Mouse (Mus musculus) kidney, adult 2 months (tissue): ENCODE measurements around the gene Jmjd1c.

Source experiments
- CTCF ChIP-seq: fragments of 200-500 bp; conservative IDR thresholded peaks from 2 replicates; pipeline ENCODE4 v1.5.1; 2011; ENCODE audit warnings: low read depth, mild to moderate bottlenecking, control low read depth, low read length, moderate library complexity, mixed read lengths; ENCODE audit not compliant: insufficient read depth, insufficient read length
- POLR2A ChIP-seq: fragments of 200-500 bp; IDR thresholded peaks from one replicate; pipeline ENCODE4 v1.6.1; 2011; ENCODE audit warnings: low read depth, low read length, control low read depth

DNA sequence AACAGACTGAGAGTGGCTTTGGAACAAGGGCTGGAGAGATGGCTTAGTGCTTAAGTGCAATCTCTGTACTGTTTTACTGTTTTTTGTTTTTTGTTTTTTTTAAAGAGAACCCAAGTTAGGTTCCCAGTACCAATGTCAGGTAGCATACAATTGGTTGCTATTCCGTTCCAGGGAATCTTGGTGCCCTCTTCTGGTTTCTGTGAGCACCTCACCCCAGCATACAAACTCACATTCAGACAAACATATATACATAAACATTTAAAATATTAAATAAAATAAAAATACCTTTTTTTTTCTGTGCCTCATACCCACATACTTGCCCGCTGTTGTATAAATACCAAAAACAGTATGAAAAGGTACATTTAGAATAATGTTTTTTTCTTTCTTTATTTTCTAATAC, 38.4 kb downstream of the Jmjd1c start:
- TF ChIP-seq CTCF: peak; percentile 18; the same call in 1 of the 2 replicates
- no peak for TF ChIP-seq POLR2A
